Mouse (Mus musculus): ENCODE data around the gene Atad5. TPM values are rescaled to one million over a fixed set of nuclear protein-coding genes. Genes with fewer than 3 reads are reported as not detected.

The Atad5 gene
- total RNA-seq (2021): 1 to 10 TPM; 8.2 to 8.8 TPM

- peak; percentile 95 for DNase-seq
These were observed at the start of gene Atad5 for GRCm38 (mm10) chr11:80088917-80089816. TSS of gene Atad5 (plus strand) at chr11:80089400.

GRCm38 (mm10) chr11:80042615-80043418, 46.4 kb upstream of the Atad5 start:
- DNase-seq: peak; percentile 61

DNA sequence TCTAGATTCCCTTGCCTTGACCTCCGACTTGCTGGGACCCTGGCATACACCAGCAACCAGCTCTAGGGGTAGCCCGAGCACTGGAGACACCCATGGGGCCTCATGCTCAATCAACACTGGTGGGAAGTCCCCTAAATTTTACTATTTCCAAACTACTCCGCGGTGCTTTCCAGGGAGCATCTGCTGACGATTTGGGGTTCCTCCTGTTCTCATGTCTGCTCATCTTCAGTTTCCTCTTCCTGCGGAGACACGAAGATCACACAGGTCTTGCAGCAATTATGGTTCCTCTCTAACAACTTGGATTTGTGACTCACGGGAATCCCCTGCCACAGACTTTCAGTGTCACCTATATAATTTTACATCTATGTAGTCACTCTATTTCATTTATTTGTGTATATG, 45.8 kb upstream of the Atad5 start:
- DNase-seq: no peak

GRCm38 (mm10) chr11:80046856-80047255, 42.3 kb upstream of the Atad5 start:
- peak; percentile 29 for DNase-seq

GRCm38 (mm10) chr11:80050088-80050487, 39.1 kb upstream of the Atad5 start:
- peak; percentile 52 for DNase-seq

DNA sequence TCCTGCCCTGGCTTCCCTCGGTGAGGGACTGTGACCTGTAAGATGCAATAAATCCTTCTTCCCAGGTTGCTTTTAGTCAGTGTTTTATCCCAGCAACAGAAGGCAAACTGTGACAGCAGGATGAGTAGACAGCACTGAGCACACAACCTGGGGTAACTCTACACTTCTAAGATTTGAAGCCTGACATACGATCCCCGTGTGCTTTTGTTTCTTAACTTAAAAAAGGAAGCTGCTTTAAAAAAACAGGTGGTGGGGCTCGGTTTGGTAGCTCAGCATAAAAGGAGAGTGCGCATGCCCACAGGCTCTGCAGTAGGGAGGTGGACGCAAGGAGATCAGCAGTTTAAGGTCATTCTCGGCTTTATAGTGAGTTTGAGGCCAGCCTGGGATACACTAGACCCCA, 36.7 kb upstream of the Atad5 start:
- no peak for DNase-seq

GRCm38 (mm10) chr11:80053171-80053570, 36.0 kb upstream of the Atad5 start:
- no peak for DNase-seq

DNA sequence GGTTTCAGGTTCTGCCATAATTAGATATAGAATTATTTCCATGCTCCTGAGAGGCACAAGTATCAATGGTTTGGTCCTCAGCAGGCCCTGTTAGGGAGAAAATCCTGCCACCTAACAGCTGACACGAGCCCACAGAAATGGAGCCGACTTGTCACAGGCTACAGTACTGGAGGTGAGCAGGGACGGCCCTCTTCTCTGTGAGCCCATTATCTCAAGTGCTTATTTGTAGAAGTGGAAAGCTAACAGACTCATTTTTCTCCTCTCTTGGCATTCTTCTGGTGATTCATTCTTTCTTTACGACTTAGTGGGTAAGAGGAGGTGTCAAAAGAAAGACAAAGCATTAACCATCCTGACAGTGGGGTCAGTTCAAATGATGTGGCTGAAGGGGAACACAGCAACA, 34.5 kb upstream of the Atad5 start:
- no peak for DNase-seq

DNA sequence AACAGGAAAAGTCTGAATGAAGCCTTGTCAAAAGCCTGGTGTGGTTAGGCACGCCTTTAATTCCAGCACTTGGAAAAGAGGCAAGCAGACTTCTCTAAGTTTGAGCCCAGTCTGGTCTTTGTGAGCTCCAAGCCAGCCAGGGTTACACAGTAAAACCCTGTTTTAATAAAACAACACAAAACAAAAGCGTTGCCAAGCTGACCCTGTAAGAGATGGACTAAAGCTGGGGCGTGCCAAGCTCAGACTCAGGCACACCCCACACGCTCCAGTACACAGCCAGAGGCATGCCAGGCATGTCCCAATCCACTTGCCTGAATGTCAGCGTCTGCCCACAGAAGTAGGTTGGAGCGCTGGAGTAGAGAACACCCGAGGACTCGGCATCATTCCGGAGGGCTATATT, 33.1 kb upstream of the Atad5 start:
- DNase-seq: peak; percentile 51

DNA sequence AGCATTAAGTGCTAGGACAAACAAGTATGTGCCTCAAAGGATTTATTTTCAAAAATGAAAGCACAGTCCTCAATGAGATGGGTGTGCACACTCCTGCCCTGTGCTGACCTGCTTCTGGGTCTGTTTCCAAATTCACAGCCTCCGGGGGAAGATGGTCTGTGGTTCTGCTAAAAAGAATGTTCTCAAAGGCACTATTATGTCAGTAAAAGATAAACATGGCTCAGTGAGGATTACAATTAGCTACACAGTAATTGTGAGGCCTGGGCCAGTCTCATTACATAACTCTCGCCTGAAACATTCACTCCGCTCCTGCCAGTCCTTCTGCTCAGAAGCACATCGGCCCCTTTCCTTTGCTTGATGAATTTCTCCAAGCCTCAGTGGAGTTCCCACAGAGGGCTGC, 27.0 kb upstream of the Atad5 start:
- no peak for DNase-seq

GRCm38 (mm10) chr11:80066373-80066772, 22.8 kb upstream of the Atad5 start:
- DNase-seq: peak; percentile 17

DNA sequence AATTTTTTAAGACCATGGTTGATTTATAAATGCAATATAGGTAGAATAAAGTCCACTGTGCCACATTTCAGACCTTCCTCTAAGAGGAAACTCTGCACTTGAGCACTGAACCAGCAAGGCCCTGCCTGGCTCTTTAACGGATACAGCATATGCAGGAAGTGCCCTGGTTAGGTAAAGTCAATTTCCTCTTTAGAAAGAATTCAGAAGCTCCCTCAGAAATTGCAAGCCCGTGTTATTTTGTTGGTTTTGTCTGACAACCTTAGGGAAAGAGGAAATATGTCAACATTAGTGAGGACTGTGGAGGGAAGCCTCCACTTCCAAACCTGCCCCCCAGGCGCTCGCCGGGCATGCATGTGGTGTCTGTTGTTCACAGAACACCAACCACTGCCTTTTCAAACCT, 21.6 kb upstream of the Atad5 start:
- no peak for DNase-seq

DNA sequence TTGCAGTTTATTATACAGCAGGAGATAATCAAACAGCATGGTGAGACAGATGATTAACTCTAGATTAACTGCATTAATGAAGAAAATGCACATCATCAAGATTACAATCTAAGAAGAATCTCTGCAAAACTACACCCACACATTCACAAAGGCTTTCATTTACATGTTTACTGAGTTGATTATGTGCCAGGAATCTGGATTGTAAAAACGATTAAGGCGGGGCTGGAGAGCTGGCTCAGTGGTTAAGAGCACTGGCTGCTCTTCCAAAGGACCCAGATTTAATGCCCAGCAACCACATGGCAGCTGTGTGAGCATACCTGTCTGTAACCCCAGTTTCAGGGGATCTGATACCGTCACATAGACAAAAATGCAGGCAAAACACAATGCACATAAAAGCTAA, 19.4 kb upstream of the Atad5 start:
- DNase-seq: no peak

GRCm38 (mm10) chr11:80071039-80071438, 18.2 kb upstream of the Atad5 start:
- DNase-seq: no peak

DNA sequence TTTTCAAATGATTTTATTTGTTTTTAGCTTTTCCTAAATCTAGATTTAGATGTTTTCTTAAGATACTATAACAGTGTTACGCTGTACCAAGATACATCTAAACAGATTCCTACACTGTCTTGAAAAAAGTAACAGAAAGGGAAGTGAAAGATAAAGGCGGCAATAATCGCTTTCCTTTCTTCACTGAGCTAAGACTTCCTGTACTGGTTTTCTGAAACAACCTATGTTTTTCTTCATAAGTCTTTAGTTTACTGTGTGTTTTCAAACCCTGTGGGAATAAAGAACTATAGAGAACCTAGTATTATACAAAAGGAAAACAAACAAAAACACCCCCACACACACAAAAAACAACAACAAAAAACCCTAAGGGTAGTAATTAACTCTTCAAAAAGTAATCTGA, 16.8 kb upstream of the Atad5 start:
- DNase-seq: no peak

GRCm38 (mm10) chr11:80075608-80076277, 13.5 kb upstream of the Atad5 start:
- no peak for DNase-seq

DNA sequence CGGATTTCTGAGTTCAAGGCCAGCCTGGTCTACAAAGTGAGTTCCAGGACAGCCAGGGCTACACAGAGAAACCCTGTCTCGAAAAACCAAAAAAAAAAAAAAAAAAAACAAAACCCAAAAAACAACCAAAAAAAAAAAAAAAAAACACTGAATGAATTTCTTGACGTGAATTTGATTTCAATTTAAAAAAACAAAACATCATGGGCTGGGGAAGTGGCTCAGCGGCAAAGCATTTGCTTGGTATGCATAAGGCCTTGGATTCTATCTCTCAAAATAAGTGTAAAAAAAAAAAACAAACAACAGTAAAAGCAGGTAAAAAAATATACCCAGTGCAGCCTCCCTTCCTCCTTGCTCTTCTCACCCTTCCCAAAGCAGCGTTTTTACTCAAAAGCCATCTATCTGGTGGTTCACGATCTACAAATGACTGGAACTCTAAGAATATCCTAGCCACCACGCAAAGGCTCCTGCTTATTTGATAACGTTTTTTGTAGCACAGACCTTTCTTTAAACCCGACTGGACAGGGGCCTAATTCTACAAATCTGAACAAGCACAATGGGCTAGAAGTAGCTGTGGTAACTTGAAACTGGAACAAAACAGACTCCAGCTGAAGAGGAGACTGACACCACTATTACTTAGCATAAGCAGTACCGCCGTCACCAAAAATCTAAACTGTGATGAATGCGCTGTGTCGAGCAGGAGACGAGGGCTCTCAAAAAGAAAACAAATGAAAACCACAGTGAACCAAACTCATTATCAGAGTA, 11.2 kb upstream of the Atad5 start:
- no peak for DNase-seq

DNA sequence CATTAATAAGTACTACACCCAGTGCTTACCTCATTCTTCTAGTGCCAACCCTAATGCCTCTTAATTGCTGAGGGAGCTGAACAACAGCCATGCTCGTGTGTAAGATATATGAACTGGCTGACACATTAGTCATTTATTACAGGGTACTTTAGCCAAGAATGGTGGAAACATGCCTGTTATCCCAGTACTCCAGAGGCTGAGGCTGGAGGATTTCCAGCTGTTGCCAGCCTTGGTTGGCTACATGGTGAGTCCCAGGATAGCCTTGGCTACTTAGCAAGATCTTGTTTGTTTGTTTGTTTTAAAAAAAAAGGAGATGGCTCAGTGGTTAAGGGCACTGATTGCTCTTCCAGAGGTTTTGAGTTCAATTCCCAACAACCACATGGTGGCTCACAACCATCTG, 10.4 kb upstream of the Atad5 start:
- DNase-seq: no peak

- no peak for DNase-seq
These were observed 9.4 kb upstream of the Atad5 start for GRCm38 (mm10) chr11:80079751-80080150.

GRCm38 (mm10) chr11:80080381-80080825, 8.8 kb upstream of the Atad5 start:
- DNase-seq: no peak

DNA sequence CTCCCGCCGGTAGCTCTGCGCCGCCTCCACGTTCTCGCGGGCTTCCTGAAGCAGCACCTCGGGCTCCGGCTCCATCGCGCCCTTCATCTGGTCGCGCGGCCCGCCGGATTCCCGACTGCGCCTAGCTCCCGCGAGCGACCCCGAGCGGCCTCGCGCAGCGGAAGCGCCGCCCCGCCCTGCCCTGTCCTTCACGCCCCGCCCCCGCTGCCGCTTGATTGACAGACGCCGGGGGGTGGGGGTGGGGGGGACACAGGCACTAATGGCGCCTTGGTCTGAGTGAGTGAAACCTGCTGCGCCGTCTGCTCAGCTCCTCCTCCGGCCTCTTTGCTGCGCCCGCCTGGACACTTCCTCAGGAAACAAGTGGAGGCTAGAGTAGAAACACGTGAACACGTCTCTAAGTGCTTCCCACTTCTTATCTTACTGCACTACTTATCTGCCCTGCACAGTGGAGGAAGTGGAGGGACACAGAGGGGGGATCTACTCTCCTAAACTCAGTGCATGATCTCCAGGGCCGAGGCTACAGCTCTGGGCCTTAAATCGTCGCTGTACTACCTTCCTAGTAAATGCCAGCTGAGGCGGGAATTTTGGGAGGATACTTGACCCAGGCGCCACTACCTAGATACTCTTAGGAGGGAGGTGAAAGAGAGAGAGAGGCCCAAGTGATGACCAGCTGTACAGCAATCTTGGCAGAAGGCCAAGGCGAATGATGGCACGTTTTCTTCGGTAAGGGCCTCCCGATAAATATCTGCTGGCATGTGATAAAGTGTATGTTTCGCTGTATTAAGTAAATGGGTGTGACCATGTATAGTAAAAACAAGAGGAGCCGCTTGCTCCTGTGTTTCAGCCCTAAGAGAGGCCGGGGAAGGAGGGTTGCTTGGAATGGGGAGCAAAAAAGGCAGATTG, 8.1 kb upstream of the Atad5 start, which contains the start of gene Crlf3:
Gene Crlf3 (minus strand): TSS at position 166 of the 903 bp plus-strand sequence.
- DNase-seq: peak; percentile 97
